Mouse (Mus musculus): ENCODE measurements at regions not wholly inside any gene's neighbourhood (a gene's known extent, or its start where the extent isn't known, plus 50 kb on each side); places are given as distances from the start of the nearest gene placed in this dataset.

DNA sequence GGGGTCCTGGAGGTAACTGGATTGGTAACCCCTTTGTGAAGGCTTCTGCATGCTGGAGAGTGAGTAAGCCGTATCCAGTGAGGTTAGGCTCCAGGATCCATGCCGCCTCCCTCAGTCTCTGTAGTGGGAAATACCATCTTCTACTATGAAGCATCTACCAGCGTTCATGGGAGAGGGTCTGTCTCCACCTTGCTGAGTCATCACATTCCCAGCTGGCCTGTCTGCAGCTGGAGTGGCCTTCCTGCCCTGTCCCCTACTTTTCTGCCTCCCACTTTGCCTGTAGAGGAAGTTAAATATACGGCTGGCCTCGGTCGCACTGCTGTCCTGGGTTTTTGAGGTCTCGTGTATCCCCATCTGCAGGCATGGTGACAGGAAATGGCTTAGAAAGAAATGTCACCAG, 78.0 kb upstream of the Sec14l1 start:
- H3K27me3 ChIP-seq (ENCODE audit: control insufficient read depth, insufficient read depth, low read length): no peaks in the 10 kb centered on the region; the same call in 1 of the 2 replicates
- H3K4me1 ChIP-seq (ENCODE audit: control insufficient read depth, insufficient read depth, insufficient read length): no peaks in the 10 kb centered on the region
- WGBS: 30% methylated on average over 7 of the region's 7 CpGs
- no peak overlapping the region for H3K27ac ChIP-seq (ENCODE audit: insufficient read depth, low read length)
- TF ChIP-seq POLR2A (IDR thresholded peaks at IDR 0.05; ENCODE audit: low read depth, low read length): no peak
- no peak for TF ChIP-seq CTCF (IDR thresholded peaks at IDR 0.05; ENCODE audit: extremely low read depth, insufficient read depth, insufficient read length, insufficient replicate concordance)
- H3K4me3 ChIP-seq (ENCODE audit: extremely low read depth, insufficient read depth, insufficient read length): no peak overlapping the region
- DNase-seq (ENCODE audit: low read depth in 1 of 2, low spot score in 2 of 2): no peak
- H3K36me3 ChIP-seq (ENCODE audit: control insufficient read depth, insufficient read depth, low read length): no peaks in the 10 kb centered on the region

DNA sequence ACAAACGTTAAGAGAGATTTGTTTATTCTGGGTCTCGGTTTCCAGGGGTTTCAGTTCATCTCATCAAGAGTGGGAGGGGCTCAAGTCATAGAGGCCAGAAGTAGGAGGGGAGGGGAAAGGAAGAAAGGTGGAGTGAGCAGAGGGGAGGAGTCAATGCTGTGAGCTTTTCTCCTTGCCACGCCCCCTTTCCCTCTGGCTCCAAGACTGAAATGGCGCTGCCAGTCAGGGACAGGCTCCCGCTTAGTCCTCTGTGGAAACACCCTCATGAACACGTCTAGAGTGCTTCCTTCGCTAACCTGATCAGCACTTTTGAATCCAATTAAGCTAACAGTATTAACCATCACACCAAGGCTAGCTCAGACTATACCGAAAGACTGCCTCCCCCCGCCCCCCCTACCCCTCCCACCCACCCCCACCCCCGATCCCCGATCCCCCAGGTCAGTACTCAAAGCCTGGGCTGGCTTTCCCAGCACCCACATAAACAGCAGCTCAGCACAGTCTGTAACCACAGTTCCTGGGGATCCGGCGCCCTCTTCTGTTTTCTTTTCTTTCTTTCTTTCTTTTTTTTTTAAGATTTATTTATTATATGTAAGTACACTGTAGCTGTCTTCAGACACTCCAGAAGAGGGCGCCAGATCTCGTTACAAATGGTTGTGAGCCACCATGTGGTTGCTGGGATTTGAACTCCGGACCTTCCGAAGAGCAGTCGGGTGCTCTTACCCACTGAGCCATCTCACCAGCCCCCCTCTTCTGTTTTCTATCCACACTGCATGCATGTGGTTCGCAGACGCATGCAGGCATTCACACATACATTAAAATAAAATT, 76.5 kb upstream of the Sec14l1 start:
- DNase-seq (ENCODE audit: low read depth in 1 of 2, low spot score in 2 of 2): no peak
- 65% methylated on average over 20 of the region's 20 CpGs for WGBS
- Histone ChIP-seq H3K27ac (ENCODE audit: insufficient read depth, low read length) (no peak overlapping the region), H3K4me1 (ENCODE audit: control insufficient read depth, insufficient read depth, insufficient read length) (no peaks in the 10 kb centered on the region), H3K27me3 (ENCODE audit: control insufficient read depth, insufficient read depth, low read length) (no peaks in the 10 kb centered on the region; the same call in 1 of the 2 replicates), H3K36me3 (ENCODE audit: control insufficient read depth, insufficient read depth, low read length) (no peaks in the 10 kb centered on the region), H3K4me3 (ENCODE audit: extremely low read depth, insufficient read depth, insufficient read length) (no peak overlapping the region)
- no peak for TF ChIP-seq CTCF (IDR thresholded peaks at IDR 0.05; ENCODE audit: extremely low read depth, insufficient read depth, insufficient read length, insufficient replicate concordance)
- no peak for TF ChIP-seq POLR2A (IDR thresholded peaks at IDR 0.05; ENCODE audit: low read depth, low read length)

DNA sequence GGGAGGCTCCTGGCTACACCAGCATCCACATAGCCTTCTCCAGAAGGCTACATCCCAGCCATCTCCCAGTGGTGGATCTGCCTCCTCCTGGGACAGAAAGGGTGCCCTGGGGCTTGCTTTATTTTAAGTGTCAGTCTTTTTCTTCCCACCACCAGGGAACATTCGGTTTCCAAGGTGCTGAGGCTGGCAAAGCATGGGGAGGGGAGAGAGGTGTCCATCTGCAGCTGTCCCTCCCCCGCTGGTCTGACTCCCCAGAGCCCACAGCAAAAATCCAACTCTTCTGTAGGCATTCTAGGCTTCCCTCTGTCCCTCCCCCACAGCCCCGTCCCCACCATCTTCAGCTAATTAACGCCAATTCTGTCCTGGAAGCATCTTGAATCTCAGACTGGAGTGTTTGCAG, 74.1 kb upstream of the Sec14l1 start:
- no peak for DNase-seq (ENCODE audit: low read depth in 1 of 2, low spot score in 2 of 2)
- H3K4me1 ChIP-seq (ENCODE audit: control insufficient read depth, insufficient read depth, insufficient read length): no peaks in the 10 kb centered on the region
- TF ChIP-seq CTCF (IDR thresholded peaks at IDR 0.05; ENCODE audit: extremely low read depth, insufficient read depth, insufficient read length, insufficient replicate concordance): no peak
- TF ChIP-seq POLR2A (IDR thresholded peaks at IDR 0.05; ENCODE audit: low read depth, low read length): no peak
- no peaks in the 10 kb centered on the region for H3K36me3 ChIP-seq (ENCODE audit: control insufficient read depth, insufficient read depth, low read length)
- no peaks in the 10 kb centered on the region; the same call in 1 of the 2 replicates for H3K27me3 ChIP-seq (ENCODE audit: control insufficient read depth, insufficient read depth, low read length)
- WGBS: 57% methylated on average over 4 of the region's 4 CpGs
- H3K4me3 ChIP-seq (ENCODE audit: extremely low read depth, insufficient read depth, insufficient read length): no peak overlapping the region
- no peak overlapping the region for H3K27ac ChIP-seq (ENCODE audit: insufficient read depth, low read length)

- Histone ChIP-seq H3K27ac (ENCODE audit: insufficient read depth, low read length) (no peak overlapping the region), H3K4me3 (ENCODE audit: extremely low read depth, insufficient read depth, insufficient read length) (no peak overlapping the region), H3K27me3 (ENCODE audit: control insufficient read depth, insufficient read depth, low read length) (no peaks in the 10 kb centered on the region; the same call in 1 of the 2 replicates), H3K4me1 (ENCODE audit: control insufficient read depth, insufficient read depth, insufficient read length) (no peaks in the 10 kb centered on the region), H3K36me3 (ENCODE audit: control insufficient read depth, insufficient read depth, low read length) (no peaks in the 10 kb centered on the region)
- TF ChIP-seq POLR2A (IDR thresholded peaks at IDR 0.05; ENCODE audit: low read depth, low read length): no peak
- TF ChIP-seq CTCF (IDR thresholded peaks at IDR 0.05; ENCODE audit: extremely low read depth, insufficient read depth, insufficient read length, insufficient replicate concordance): no peak
- DNase-seq (ENCODE audit: low read depth in 1 of 2, low spot score in 2 of 2): no peak
- WGBS: 84% methylated on average over 5 of the region's 5 CpGs
These were observed 72.6 kb upstream of the Sec14l1 start for GRCm38 (mm10) chr11:117042336-117042735.

GRCm38 (mm10) chr11:117043524-117043923, 71.4 kb upstream of the Sec14l1 start:
- DNase-seq (ENCODE audit: low read depth in 1 of 2, low spot score in 2 of 2): peak in 1 of 2 experiments; percentile 52
- Histone ChIP-seq H3K27ac (ENCODE audit: insufficient read depth, low read length) (no peak overlapping the region), H3K36me3 (ENCODE audit: control insufficient read depth, insufficient read depth, low read length) (no peaks in the 10 kb centered on the region), H3K4me3 (ENCODE audit: extremely low read depth, insufficient read depth, insufficient read length) (no peak overlapping the region), H3K27me3 (ENCODE audit: control insufficient read depth, insufficient read depth, low read length) (no peaks in the 10 kb centered on the region; the same call in 1 of the 2 replicates), H3K4me1 (ENCODE audit: control insufficient read depth, insufficient read depth, insufficient read length) (no peaks in the 10 kb centered on the region)
- WGBS: 5% methylated on average over 8 of the region's 8 CpGs
- TF ChIP-seq CTCF (IDR thresholded peaks at IDR 0.05; ENCODE audit: extremely low read depth, insufficient read depth, insufficient read length, insufficient replicate concordance) (peak; percentile 79; the same call in 1 of the 2 replicates), POLR2A (IDR thresholded peaks at IDR 0.05; ENCODE audit: low read depth, low read length) (no peak)

GRCm38 (mm10) chr11:117044731-117045130, 70.2 kb upstream of the Sec14l1 start:
- Histone ChIP-seq H3K4me1 (ENCODE audit: control insufficient read depth, insufficient read depth, insufficient read length) (no peaks in the 10 kb centered on the region), H3K36me3 (ENCODE audit: control insufficient read depth, insufficient read depth, low read length) (no peaks in the 10 kb centered on the region), H3K27ac (ENCODE audit: insufficient read depth, low read length) (no peak overlapping the region), H3K4me3 (ENCODE audit: extremely low read depth, insufficient read depth, insufficient read length) (no peak overlapping the region), H3K27me3 (ENCODE audit: control insufficient read depth, insufficient read depth, low read length) (no peaks in the 10 kb centered on the region; the same call in 1 of the 2 replicates)
- WGBS: 64% methylated on average over 1 of the region's 1 CpGs
- no peak for DNase-seq (ENCODE audit: low read depth in 1 of 2, low spot score in 2 of 2)
- no peak for TF ChIP-seq POLR2A (IDR thresholded peaks at IDR 0.05; ENCODE audit: low read depth, low read length)
- no peak for TF ChIP-seq CTCF (IDR thresholded peaks at IDR 0.05; ENCODE audit: extremely low read depth, insufficient read depth, insufficient read length, insufficient replicate concordance)

- WGBS: 94% methylated on average over 5 of the region's 5 CpGs
These were observed 68.3 kb upstream of the Sec14l1 start for GRCm38 (mm10) chr11:117046636-117047035.

More at GRCm38 (mm10) chr11:117046636-117047035, 68.3 kb upstream of the Sec14l1 start:
- Histone ChIP-seq H3K27ac (ENCODE audit: insufficient read depth, low read length) (no peak overlapping the region), H3K36me3 (ENCODE audit: control insufficient read depth, insufficient read depth, low read length) (no peaks in the 10 kb centered on the region), H3K27me3 (ENCODE audit: control insufficient read depth, insufficient read depth, low read length) (no peaks in the 10 kb centered on the region), H3K4me3 (ENCODE audit: extremely low read depth, insufficient read depth, insufficient read length) (no peak overlapping the region), H3K4me1 (ENCODE audit: control insufficient read depth, insufficient read depth, insufficient read length) (no peaks in the 10 kb centered on the region)
- TF ChIP-seq CTCF (IDR thresholded peaks at IDR 0.05; ENCODE audit: extremely low read depth, insufficient read depth, insufficient read length, insufficient replicate concordance): no peak
- TF ChIP-seq POLR2A (IDR thresholded peaks at IDR 0.05; ENCODE audit: low read depth, low read length): no peak
- DNase-seq (ENCODE audit: low read depth in 1 of 2, low spot score in 2 of 2): no peak

All from spleen, adult 2 months (tissue).